Mouse (Mus musculus) frontal cortex, adult 2 months (tissue): Measurements from ENCODE around the gene Wdr35. TPM values are rescaled to one million over a fixed set of nuclear protein-coding genes. Genes with fewer than 3 reads are reported as not detected.
"Not testable (repeated sequence)": the region's sequence is repeated elsewhere in the genome, so short reads cannot be mapped to it uniquely, and the experiment has no call there.

Source experiments
- DNase-seq, 2 experiments: peaks; one replicate each; pipeline ENCODE4 v3.0.0; 2022; ENCODE audit warnings: low spot score in 1 of 2; ENCODE audit errors: extremely low spot score in 1 of 2
- polyA plus RNA-seq: library from polyadenylated mRNA; depleted of rRNA; stranded (reverse); fragments of >200 nt; gene quantifications from 2 replicates; pipeline ENCODE4 v1.2.3, GENCODE M21; 2012

The Wdr35 gene
- polyA plus RNA-seq, 1 experiment, result 23.5 TPM

DNA sequence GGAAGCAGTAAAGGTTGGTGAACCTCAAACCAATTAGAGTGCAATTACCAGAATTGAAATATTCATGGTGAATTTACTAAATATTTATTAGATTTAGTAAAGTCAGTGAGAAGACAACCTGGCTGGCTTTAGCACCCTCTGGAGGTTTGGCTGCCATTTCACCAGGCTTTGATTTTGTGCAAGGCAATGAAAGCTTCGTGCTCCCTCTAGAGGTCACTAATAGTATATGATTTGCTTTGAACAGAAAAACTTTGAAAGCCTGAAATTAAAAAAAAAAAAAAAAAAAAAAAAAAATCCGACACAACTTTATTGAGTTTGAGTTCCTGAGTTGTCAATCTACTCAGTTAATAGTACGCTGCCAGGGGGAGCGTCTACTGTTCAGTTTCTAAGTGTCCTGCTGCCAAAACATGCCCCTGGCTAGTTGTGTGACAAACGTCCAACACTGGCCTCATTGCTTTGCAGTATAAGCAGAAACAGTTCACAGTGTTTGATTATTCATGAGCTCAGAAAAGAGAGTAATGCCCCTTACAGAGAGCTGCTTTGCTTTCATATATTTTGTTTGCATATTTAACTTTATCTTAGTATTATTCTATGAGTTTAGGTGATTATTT lies 28.5 kb downstream of the Wdr35 start:
- DNase-seq, result peak; percentile 44 to 85

DNA sequence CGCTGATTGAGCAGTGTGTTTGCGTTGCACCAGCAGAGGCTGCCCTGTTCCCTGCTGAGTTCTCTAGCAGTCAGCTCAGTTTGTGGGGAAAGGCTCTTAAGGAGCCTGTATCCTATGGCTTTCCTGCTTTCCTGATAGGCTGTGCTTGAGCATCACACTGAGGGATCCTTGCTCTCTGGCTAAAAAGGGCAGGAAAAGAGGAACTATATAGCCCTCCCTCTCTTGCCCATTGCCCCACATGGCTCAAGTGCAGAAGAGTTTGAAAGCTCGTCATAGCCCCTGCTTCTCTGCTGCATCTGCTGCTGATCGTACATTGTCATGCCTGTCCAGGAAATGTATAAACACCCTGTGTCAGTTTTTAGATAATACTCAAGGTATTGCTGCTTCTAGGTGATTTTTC lies 33.5 kb downstream of the Wdr35 start:
- no peak for DNase-seq

- DNase-seq, result no peak
These were observed 34.1 kb downstream of the Wdr35 start for GRCm38 (mm10) chr12:9007811-9008210.

DNA sequence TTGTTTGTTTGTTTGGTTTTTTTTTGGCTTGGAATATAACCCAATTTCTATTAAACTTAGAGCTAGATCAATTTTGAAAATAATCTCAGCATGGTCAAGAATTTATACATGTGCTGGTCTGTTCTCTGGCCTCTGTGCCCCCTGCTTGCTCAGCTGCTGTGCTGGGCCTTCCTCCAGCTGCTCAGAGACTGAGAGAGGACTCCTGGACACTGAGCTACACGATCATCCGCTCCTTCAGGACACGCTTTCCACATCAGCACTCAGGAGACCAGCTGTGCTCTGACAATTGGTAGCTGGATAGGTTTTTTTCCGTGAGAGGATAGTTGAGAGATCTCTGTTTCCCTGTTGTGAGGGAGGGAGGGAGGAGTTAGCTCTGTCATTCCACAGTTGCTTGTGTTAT lies 36.6 kb downstream of the Wdr35 start:
- DNase-seq, result no peak

GRCm38 (mm10) chr12:9016376-9016775 lies 42.7 kb downstream of the Wdr35 start:
- no peak for DNase-seq

DNA sequence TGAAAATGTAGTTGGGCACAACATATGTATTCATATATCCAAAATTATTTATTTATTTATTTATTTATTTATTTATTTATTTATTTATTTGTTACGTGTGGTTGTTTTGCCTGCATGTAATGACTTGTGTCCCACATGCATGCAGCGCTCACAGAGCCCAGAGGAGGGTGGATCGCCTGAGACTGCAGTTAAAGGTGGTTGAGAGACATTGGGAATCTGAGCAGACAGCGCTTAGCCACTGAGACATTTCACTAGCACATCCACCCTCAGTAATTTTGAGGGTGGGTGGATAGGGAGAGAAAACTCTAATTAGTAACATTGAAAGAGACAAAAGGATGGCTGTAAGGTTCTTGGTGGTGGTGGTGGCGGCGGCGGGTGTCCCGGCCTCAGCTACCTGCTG lies 46.7 kb downstream of the Wdr35 start:
- DNase-seq, result no peak

GRCm38 (mm10) chr12:9020986-9021385 lies 47.3 kb downstream of the Wdr35 start:
- no peak for DNase-seq

- no peak for DNase-seq
These were observed 49.3 kb downstream of the Wdr35 start for GRCm38 (mm10) chr12:9023031-9023430.

DNA sequence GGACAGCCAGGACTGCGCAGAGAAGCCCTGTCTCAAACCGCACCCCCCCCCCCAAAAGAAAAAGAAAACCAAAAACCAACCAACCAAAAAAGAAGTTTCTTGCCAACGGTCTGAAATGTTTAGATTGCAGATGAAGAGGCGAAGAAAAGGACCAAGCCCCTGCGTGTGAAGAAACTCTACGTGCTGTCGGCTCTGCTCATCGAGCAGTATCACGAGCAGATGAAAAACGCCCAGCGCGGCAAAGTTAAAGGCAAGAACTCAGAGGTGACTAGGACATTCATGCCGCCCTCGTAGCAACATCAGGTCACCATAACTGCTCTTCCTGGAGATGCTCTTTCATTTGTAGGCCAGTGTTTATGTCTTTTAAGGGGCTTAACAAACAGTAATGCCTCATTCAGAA lies 50.4 kb downstream of the Wdr35 start:
- no peak for DNase-seq

DNA sequence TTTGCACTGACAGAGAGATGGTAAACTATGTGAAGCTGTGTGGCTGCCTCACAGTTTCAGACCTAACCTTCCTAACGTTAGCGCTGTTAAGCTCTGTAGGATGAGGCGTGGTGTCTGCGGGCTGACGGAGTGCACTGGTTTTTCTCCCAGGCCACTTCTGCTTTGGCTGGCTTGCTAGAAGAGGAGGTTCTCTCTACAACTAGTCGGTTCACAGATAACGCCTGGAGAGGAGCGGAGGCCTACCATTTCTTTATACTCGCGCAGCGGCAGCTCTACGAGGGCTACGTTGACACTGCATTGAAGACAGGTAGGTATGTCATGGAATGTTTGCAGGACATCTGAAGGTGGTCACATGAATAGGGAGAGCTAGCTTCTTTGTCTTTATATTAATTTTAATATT lies 51.0 kb downstream of the Wdr35 start:
- no peak for DNase-seq

DNA sequence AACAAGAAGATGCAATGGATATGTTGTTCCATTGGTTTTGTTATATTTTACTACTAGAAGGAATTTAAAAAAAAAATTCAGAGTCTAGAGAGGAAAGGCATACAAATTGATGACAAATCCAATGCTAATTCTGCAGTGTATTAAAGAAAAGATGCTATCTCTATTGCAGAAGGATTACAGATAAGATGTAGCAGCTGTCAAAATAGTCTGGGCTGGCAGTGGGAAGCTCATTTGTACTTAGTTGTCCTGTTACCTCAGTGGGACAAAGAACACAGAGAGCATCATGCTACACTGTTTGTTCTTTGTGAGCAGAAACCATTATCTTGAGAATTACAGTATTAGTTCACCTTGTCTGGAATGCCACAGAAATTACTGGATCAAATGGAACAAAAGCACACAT lies 53.2 kb downstream of the Wdr35 start:
- DNase-seq, result no peak

GRCm38 (mm10) chr12:9028816-9029215 lies 55.1 kb downstream of the Wdr35 start:
- not testable (repeated sequence) for DNase-seq

DNA sequence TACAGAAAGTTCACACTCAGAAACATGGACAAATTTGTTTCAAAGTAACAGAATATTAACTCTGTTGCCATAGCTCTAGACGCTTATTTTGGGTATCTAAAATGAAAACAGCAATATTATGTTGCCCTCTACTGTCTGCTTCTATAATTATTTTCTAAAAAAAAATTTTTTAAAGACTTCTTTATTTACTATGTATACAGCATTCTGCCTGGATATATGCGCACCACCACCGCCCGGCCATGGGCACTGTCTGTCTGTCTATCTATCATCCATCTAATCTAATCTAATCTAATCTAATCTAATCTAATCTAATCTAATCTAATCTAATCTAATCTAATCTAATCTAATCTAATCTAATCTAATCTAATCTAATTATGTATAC lies 55.8 kb downstream of the Wdr35 start:
- no peak for DNase-seq

DNA sequence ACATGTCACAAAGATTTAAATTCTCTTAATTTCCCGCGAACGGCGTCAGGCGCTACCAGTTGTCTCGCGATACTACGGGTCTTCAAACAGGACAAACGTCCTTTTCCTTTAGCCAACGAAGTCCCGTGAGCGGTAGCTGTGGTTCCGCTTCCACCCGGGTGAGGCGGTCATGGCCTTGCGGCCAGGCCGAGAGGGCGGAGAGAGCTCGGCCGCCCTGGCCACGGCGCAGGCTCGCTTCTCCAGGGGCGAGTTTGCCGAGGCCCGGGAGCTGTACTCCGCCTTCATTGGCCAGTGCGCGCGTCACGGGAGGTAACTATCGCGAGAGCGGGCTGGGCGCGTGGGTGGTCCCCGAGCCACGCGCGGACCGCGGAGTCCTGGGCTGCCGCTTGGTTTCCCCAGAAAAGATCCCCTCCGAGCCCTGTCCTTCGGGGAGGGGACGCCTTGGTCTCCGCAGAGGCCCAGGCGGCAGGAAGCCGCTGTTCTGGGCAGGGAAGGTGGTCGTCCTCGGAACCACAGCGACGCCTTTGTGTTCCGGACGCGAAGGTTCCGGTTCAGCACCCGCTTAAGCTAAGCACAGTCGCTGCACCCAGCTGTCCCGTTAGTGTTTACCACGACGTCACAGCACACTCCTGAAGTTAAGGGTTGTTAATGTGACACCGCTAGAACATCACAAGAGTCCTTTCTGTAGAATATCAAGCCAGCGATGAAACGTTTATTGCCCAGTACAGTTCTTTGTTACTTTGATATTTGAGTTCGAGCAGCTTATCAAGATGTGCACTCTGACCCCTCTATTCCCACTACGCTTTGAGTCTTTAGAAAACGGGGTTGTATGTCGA lies 56.4 kb downstream of the Wdr35 start, which contains the start of gene Ttc32:
TSS of gene Ttc32 (plus strand) at position 110 of the 836 bp plus-strand sequence.
- DNase-seq, result peak; percentile 88 to 96

- no peak for DNase-seq
These were observed 57.5 kb downstream of the Wdr35 start for GRCm38 (mm10) chr12:9031166-9031565.

- no peak for DNase-seq
These were observed 59.4 kb downstream of the Wdr35 start for GRCm38 (mm10) chr12:9033140-9033539.

DNA sequence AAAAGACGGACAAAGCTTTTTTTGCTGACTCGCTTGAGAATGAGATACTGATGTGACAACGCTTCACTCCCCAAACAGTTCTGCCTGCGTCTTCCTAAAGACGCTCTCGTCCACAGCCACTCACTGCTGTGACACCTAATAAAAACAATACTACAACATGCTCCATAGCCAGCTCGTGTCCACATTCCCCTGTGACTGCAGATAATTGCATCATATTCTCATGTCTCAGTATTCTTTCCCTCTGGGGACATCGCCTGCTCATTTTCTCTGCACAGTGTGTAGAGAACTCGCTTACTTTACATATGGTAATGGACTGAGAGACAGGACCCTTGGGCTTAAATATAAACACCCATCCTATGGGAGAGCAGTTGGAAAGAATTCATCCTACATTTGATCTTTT lies 62.7 kb downstream of the Wdr35 start:
- DNase-seq, result no peak

DNA sequence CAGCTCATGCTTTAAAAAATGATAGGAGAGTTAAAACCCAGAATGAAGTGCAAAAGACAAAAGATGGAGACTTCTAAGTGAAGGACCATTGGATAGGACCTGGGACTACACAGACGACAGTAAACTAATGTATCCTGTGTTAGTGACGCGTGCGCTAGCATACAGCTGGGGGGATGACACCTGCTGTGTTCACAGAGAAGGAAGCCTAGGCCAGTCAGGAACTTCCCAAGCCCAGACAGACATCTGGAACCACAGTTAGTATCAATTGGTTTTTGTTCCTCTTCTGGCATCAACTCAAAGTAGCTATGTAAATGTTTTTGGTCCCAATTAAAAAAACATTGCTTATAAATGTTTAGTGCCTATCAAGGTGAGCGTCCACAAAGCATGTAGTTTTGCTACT lies 66.5 kb downstream of the Wdr35 start:
- DNase-seq, result no peak

GRCm38 (mm10) chr12:9040686-9041085 lies 67.0 kb downstream of the Wdr35 start:
- no peak for DNase-seq

- no peak for DNase-seq
These were observed 68.6 kb downstream of the Wdr35 start for GRCm38 (mm10) chr12:9042316-9042715.

DNA sequence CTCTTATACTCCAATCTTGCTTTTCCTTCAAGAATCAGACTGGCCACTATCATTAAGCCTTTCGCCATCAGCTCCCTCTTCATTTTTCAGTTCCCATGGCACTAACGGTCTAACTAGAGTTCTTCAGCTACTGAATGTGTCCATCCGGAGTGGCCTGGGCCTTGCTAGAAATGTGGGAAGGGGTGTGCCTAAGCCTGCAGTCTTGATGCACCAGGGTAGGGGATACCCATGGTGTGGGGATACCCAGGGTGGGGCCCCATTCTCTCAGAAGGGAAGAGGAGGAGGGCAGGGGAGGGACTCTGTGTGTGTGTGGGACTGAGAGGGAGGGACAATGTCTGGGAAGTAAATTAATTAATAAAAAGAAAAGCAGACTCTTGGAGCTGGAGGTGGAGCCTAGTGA lies 69.1 kb downstream of the Wdr35 start:
- DNase-seq, result no peak

GRCm38 (mm10) chr12:9044666-9045065 lies 71.0 kb downstream of the Wdr35 start:
- DNase-seq, result no peak
